Mouse (Mus musculus): ENCODE measurements around the gene Cd34. TPM values are rescaled to one million over a fixed set of nuclear protein-coding genes. Genes with fewer than 3 reads are reported as not detected.

Cd34 gene
- not detected for polyA plus RNA-seq (2017; shearing (Covaris generic))

DNA sequence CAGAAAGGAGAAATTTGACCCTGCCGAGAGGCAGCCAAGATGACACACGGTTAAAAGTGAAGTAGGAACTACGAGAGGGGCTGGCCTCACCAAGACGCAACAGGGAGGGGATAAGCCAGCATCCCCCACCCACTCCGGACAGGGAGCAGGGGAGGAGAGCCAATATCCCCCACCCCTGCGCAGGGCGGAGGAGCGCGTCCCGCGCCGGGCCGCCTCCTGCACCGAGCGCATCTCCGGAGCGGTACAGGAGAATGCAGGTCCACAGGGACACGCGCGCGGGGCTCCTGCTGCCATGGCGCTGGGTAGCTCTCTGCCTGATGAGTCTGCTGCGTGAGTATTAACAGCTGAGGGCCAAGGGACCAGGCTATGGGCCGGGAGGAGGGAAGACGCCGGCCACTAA is at the start of gene Cd34:
TSS of gene Cd34 (plus strand) at position 105 of the 400 bp plus-strand sequence.

Other genes starting within 250 kb of the Cd34 start
- gene Cd46, start 153.4 kb downstream of the Cd34 start, polyA plus RNA-seq (2017; shearing (Covaris generic)) = 4.7 TPM
- gene Cr1l, start 192.8 kb downstream of the Cd34 start, polyA plus RNA-seq (2017; shearing (Covaris generic)) = 219 TPM
- 1.5 TPM for gene Cr2, start 237.9 kb downstream of the Cd34 start, polyA plus RNA-seq (2017; shearing (Covaris generic))